Mouse (Mus musculus) cerebellum, postnatal 25 days (tissue): Measurements from ENCODE around the gene Btbd9.

Experiments
- DNase-seq, 2 experiments: peaks; one replicate each; pipeline ENCODE4 v3.0.0; 2021; ENCODE audit warnings: mixed read lengths in 2 of 2

Gene Btbd9

DNA sequence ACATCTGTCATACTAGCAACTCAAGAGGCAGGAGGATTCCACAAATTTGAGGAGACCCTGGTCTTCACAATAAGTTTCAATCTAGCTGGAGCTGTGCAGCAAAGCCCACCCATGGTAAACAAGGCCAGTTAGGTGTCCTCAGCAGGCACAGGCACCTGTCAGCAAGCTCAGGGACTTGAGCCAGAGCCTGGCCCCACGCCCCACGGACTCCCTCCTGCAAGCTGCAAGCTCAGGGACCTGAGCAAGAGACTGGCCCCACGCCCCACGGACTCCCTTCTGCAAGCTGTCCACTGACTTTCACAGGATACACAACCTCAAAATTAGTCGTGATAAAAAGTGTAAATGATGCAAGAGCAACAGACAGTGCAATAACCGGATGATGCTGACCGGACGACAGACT lies 307.8 kb downstream of the Btbd9 start:
- peak; percentile 68 to 81 for DNase-seq

DNA sequence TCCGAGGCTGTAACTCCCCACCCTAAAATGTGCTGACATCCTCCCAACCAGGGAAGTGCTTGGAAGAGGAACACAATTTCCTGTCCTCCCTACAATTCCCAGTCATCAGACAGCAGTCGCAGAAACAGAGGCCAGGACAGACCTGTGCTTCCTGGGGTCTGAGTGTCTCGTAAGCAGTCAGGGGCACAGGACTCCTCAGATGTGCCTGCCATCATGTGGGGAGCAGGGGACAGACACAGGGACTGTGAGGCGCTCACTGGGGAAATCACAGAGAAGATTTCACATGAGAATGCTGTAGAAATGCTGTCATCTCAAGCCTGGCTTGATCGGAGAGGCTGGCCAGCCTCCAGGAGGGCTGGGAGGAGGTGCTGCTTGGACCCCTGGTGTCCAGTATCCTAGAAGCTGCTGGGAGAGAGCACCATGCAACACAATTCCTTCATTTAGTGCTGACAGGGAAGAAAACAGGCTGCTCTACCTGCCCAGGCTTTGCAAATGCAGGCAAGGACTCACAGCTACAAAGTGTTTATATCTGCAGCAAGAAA lies 308.8 kb downstream of the Btbd9 start:
- DNase-seq: peak in 1 of 2 experiments; percentile 37

DNA sequence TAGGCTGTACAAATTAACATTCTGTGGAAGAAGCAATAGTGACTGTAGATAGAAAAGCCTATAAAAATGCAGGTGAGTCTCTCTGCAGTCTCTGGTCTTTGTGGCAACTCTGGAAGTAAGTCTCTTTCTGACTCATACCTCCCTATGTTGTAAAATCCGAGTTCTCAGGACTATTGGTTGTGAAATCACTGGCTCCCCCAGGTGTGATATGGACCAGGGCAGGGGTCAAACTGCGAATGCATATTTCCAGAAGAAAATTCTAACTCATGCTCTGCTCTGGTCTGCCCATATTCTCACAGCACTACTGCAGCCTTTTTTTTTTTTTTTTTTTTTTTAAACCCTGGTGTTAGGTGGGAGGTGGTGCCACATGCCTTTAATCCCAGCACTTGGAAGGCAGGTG lies 312.8 kb downstream of the Btbd9 start:
- no peak for DNase-seq

DNA sequence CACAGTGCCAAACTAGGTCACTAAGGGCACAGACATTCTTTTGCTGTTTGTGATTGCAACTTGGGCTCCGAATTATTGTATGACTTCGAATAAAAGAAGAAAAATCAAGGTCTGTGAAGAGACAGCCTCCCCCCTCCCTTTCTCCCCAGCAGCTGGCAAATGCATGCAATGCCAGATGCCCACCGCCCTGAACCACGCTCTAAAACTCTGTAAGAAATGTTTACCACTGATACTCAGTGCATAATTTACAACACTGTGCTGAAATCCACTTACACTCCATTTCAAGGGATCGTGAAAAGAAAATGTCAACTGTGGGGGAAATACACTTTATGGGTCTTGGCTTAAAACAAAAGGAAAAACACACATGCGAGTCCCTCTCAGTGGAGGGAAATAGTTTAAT lies 313.3 kb downstream of the Btbd9 start:
- no peak for DNase-seq

DNA sequence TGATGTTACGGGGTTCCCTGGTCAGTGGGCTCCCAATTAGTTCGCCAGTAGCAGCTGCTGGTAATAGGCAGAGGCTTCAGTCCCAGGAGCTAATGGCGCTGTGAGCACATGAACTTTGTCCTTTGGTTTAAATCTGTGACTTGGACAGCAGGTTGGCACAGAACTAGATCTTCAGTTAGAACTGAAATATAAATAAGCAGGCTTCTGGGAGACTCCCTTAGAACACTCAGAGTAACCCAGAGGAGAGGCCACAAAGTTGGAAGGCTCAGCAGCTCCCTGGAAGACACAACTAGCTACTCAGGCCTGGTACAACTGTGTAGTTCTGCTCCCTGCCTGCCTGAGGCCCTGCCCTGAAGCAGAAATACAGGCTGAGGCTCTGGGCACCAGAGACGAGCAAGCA lies 313.8 kb downstream of the Btbd9 start:
- DNase-seq: no peak

DNA sequence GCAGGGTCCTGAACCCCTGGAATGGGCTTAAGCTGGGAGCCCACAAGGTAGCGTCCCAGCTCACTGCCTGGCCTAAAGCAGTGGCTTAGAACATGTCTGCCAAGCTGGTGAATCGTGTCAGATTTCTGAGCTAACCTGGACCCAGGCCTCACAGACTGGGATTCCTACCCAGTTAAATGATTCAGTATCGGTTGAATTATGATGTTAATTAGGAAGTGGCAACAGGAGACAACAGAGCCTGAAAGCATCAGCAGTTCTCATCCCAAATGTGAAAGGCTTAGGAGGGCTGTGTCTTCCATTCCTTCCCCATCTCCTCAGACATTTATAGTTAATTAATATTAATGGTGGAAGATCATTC lies 314.3 kb downstream of the Btbd9 start:
- no peak for DNase-seq

DNA sequence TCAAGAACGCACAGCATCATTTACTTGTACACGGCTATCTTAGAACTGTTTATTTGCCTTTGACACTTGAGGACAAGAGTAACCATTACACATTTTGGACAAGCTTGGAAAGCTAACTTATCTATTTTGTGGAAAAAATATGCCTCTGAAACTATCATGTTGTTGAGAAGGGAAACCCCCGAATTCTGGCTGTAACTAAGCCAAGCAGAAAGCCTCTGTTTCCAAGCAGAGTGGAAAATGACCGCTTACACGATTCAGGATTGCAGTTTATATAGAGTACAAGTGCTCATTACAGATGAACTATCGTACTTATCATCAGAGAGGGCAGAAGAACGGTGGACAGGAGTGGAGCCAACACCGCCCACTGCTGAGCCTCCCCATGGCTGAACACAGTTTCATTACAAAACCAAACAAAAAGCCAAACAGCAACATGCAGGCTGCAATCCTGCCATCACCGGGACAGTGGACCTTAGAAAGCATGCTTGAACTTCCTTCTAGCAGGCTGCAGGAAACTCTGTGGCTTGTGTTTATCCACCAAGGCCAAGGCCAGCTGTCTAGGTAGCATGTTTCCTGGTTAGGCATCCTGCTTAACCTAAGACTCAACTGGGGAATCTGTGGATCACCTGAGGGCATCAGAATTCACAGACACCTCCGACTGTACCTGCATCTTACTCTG lies 314.8 kb downstream of the Btbd9 start:
- no peak for DNase-seq

DNA sequence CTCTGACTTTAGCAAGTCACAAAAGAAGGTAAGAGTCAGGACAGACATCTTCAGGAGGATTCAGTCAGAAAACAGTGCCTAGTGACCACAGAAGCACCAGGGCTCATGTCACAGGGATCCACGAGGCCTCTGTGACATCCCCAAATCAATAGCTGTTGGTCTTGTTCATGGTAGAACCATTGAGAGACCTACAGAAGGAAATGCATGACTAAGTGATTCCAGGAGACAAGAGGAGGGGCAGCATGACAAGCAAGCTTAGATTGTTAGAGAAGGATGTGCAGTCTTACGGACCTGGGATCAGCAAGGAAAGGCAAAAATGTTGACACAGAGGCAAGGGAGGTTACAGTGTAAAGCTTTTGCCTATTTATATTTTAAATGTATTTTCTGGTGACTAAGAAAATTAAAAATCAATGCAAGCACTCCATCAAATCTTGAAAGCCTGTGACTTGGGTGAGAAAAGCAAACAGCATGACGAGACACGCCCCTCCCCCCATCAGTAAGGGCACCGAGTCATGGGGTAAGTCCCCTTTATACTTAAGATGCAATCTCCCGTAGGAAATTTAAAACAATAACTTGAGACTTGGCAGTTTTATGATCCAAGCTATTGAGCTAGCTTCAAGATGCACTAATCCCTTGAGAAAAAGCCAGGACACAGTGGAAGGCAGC lies 315.5 kb downstream of the Btbd9 start:
- no peak for DNase-seq

DNA sequence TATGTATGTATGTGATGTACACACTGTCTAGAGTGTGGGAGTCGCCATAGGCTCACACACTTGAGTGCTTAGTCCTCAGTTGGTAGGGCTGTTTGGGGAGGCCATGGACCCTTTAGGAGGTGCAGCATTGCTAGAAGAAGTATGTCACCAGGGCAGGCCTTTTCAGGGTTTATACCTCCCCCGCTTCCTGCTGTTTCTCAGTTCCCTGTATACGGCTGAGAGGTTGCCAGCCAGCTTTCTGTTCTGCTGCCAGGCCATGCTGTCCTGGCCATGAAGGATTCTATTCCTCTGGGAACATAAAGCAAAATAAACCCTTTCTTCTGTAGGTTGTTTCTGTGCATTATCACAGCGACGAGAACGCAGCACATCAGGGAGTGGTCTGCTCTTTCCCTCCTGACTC lies 316.4 kb downstream of the Btbd9 start:
- DNase-seq: peak in 1 of 2 experiments; percentile 41

DNA sequence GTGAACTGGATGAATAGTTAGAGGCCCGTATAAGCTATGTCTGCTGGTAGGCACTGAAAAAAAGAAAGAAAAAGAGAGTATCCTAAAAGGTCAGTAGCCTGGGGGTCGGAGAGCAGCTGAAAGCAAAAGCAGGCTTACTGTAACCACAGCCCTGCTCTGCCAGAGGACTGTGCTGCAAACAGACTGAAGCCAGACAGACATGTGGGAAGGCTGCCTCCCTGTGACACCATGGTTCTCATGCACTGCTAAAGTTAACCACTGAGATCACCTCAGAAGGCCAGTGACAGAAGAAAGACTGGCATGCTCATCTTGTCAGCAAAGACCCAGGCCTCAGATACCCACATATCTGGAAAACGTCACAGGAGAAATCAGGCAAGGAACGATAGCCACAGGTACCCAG lies 317.8 kb downstream of the Btbd9 start:
- no peak for DNase-seq

DNA sequence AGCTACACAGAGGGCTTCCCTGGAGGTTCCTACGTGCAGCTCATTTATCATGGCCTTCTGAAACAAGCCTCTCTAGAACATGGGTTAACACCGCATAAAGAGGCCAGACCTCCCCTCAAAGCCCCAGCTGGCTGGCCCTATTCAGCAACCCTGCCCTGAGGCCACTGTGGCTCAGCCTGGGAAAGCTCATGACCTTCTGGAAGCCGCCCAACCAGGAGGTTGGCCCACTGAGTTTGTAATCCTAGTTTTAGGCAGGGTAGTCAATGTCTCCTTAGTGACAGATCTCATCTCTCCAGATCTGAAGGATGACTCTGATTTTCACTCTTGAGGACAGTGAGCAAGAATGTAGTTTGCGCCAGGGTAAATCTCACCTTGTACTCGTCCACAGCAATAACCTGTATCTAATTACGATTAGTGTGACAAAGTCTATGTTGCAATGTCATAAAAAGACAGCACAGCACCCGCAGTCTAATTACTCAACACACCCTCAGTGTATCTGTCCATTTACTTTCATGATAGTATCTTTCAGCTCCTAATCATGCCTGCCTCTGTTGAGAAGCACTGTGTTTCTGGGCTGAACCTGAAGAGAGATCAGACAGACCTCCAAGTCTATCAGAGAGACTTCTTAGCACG lies 320.2 kb downstream of the Btbd9 start:
- no peak for DNase-seq

DNA sequence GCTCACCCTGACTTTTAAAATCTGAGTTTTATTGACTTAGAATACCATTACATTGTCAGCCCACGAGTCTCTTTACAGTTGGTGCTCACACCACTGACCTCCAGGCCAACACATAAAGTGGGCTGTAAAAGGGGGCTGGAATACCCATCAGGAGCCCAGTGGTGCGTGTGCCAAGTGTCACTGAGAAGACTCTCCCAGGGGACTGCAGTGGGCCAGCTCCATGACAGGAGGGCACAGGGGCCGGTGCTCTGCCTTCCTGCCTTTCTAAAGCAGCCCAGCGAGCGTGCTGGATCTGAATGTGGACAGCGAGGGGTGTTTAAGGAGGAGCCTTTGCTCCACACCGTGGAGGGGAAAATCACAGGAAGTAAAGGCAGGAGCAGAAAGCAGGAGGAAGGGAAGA lies 322.4 kb downstream of the Btbd9 start:
- no peak for DNase-seq

DNA sequence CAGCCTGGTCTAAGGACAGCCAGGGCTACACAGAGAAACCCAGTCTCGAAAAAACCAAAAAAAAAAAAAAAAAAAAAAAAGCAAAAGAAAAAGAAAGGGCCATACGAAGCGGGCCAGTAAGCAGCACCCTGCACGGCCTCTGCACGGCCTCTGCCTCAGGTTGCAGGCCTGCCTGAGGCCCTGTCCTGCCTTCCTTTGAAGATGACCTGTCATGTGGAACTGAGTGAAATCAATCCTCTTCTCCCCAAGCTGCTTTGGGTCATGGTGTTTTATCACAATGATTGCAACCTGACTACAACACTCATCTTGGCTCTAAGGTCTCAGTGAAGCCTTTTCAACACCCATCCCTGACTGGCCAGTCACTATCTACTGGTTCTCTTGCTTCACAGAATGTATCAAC lies 323.3 kb downstream of the Btbd9 start:
- DNase-seq: no peak

DNA sequence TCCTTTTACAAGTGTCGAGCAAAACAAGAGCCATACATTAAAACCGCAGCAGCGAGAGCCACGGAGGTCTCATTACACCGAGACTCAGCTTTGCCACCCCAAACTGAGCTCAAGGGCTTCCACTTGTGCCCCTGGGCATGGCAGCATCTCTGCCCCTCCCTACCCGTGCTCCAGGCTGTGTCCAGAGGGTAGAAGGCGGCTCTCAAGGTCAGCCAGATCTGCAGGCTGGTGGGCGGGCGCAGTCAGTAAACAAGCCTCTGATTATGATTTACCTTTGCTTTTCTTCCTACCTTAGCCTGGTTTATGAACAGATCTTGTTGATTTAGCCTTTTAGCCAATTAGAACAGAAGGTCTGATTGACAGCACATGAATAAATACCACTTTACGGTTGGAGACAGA lies 331.0 kb downstream of the Btbd9 start:
- DNase-seq: no peak

DNA sequence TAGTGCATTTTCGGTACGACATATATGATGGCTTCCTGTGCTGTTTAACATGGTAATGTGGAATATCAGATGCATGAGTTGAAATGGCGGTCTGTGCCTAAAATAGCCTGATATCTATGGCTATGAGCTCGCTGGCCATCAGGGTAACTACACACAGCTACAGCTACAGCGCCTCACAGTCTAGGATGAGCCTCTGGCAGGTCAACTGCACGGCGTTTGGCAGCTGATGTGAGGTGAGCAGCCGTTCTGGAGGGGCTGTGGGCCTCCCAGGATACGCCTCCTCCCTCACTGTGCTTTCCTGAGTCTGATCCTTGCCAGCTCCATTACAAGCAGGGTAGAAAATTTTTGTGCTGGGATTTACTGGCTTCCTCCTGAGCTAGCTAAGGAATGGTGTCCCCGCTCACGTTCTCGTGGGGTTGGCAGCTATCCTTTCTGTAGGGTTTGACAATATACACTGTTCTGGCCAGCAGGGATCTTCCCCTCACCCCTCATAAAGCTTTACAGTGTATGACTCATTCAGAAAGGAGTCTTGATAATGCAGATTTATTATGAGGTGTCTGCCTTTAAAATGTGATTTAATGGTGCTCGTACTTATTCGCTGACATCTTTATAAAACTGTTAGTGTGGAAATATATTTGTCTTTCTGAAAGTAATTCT lies 331.5 kb downstream of the Btbd9 start:
- DNase-seq: no peak

DNA sequence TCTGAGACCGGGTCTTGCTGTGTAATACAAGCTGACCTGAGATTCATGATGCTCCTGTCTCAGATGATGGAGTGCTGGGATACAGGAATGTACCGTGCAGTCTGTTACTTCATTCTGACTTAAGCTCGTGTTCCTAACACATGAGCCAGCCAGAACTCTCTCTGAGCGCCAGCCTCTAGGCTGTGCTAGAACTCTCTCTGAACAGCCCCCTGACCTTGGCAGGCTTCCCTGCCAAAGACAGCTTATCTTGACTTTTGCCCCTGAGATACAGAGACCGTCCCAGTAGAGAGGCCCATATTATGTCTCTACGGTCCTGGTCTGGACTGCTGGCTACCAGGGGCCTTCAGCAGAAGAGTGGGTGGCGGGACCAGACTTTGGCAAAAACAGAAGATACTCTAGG lies 332.7 kb downstream of the Btbd9 start:
- DNase-seq: no peak

DNA sequence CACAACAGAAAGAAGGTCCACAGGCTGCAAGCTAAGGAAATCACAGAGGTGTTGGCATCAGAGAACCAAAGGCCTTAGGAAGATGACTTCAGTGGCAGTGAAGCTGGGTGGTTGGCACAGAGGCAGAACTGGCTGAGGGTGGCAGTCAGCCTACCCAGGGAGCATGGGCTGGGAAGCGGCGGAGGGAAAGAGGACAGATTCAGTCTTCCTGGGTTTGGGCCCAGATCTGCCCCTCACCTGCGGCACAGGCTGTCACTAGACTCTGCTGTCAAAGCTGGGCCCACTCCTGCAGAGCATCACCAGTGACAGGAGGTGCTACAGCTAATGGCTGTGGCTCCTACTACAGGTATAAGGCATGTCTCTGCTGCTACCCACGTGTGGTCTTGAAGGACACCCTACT lies 333.6 kb downstream of the Btbd9 start:
- no peak for DNase-seq

DNA sequence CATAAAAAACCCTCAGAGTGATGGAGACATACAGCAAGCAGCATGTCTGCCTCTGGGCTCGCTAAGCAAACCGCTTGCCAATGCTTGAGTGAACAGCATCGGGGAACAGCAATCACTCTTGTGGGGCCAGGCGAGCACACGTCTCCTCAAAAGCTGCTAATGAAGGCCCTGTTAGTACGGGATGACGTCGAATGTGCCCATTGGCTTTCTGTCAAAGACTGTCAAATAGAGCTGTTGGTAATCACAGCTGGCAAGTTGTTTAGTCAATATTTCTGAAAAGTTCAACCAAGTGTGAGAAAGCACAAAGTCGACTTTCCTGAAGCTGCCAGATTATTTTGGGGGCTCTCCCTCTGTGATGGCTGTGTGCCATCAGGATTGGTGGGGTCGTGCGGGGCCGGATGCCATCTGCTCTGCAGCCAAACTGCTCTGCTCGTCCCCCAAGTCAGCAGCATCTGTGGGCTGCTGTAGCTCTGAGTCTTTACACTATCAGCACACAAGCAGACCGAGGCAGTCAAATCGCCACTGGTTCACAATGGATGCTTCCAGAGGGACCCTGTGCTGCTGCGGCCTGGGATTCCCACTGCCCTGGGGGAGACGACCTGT lies 334.5 kb downstream of the Btbd9 start:
- DNase-seq: no peak

DNA sequence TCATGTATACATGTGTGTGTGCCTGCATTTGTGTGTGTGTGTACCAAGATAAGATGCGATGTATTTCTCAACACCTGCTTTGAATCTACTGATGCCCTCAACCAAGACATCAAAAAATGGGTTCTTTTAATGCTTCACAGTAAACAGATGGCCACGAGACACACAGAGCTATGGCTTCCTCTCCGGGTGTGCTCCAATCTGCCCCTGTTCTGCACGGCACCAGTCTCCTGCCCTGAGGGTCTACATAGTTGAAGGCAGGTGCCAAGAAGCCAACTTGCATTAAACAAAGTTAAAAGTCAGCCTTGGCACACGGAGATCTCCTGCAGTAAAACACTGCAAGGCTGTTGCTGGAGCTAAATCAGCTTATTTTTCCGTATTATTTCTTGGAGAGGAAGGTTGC lies 335.2 kb downstream of the Btbd9 start:
- DNase-seq: peak; percentile 61 to 63

DNA sequence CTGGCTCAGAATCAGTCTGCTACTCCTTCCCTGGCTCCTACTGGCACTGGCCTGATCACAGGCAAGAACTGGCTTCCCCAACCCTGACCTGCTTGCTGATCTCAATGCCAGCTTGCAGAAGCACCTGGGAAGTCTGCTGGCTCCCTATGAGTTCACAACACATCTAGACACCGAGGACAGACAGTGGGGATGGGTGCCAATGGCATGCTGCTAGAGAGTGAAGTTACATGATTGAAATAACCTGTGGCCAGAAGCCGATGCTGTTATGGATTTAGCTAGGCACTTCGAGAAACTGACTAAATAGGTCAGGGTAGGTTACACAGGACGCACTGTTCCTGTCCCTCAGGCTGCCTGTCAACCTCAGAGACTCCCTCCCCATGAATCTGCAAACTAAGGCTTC lies 335.6 kb downstream of the Btbd9 start:
- DNase-seq: peak; percentile 72 to 73

DNA sequence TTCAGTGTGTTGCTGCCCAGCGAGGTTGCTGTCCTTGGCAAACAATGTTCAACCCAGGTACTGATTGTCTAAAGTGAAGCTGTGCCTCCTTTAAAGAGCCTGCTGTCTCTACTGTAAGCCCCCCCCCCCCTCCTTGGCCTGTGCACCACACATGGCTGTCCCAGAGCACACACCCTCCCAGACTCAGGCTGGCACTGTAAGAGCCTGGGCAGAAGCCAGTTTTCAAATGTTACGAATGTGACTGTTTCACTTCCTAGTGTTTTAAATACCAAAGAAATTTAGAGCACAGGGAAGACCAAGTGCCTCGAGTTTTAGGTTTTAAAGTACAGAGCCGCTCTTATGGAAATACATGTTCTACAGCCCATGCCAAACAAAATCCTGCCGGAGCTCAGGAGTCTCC lies 336.8 kb downstream of the Btbd9 start:
- DNase-seq: no peak

DNA sequence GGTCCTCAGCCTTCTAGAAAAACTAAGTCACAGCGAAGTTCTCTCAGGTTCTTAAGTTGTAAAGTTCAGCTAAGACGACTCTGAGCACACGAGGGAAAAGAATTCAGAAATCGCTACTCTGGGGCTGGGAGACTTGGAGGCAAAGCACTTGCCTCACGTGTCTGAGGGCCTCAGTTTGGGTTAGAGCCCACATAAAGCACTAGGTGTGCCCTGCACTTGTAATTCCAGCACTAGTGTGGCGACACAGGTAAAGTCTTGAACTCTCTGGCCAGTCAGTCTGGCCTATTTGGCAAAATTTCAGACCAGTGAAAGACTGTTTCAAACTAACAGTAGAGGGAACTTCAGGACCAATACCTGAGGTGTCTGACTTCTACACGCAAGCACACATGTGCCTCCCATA lies 338.7 kb downstream of the Btbd9 start:
- no peak for DNase-seq

DNA sequence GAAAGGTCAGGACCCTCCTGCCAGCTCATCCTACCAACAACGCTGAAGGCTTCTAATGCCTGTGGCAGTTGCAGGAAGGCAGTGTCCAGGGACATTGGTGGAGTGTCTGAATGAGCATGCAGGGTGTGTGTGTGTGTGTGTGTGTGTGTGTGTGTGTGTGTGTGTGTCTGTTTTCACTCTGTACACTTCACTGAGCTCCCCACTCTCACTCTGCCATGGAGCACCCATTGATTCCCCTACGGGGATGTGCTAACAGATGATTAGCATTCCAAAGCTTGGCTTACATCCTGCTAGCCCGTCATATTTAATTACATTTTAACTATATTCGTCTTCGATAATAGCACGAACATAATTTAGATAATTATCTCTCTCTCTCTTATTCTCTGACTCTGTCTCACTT lies 339.7 kb downstream of the Btbd9 start:
- no peak for DNase-seq
